Mouse (Mus musculus) heart, embryonic 13.5 days (tissue): Measurements from ENCODE around the gene Auts2. TPM values are rescaled to one million over a fixed set of nuclear protein-coding genes. Genes with fewer than 3 reads are reported as not detected.
A peak's percentile ranks its signal among the peaks of the same experiment; 100 is the strongest.

Experiments used
- ATAC-seq: fragments of 200-750 bp; cut with Nextera tagmentation; 2 replicates; pipeline ENCODE4 v1.8.0; 2017; ENCODE audit warnings: moderate TSS enrichment; ENCODE audit not compliant: insufficient number of reproducible peaks, low FRiP score, low TSS enrichment; ENCODE audit errors: extremely low read depth
- H3K27ac ChIP-seq: fragments of 300-500 bp; sonication (generic); replicated peaks from 2 replicates; pipeline ENCODE4 v1.5.1; 2015; ENCODE audit warnings: moderate library complexity, mild to moderate bottlenecking, inconsistent platforms
- H3K27me3 ChIP-seq: fragments of 300-500 bp; sonication (generic); replicated peaks from 2 replicates; pipeline ENCODE4 v1.6.1; 2015; ENCODE audit warnings: mild to moderate bottlenecking, inconsistent platforms
- H3K36me3 ChIP-seq: fragments of 300-500 bp; sonication (generic); 2 replicates; pipeline ENCODE4 v1.6.1; 2015; ENCODE audit warnings: mild to moderate bottlenecking, inconsistent platforms
- H3K4me1 ChIP-seq: fragments of 300-500 bp; sonication (generic); 2 replicates; pipeline ENCODE4 v1.6.1; 2015; ENCODE audit warnings: inconsistent platforms
- H3K4me2 ChIP-seq: fragments of 300-500 bp; sonication (generic); 2 replicates; pipeline ENCODE4 v1.6.1; 2015; ENCODE audit warnings: inconsistent platforms, mild to moderate bottlenecking, moderate library complexity
- H3K4me3 ChIP-seq: fragments of 300-500 bp; sonication (generic); 2 replicates; pipeline ENCODE4 v1.5.1; 2015; ENCODE audit warnings: moderate library complexity, mild to moderate bottlenecking, inconsistent platforms
- H3K9ac ChIP-seq: fragments of 300-500 bp; sonication (generic); 2 replicates; pipeline ENCODE4 v1.6.1; 2015; ENCODE audit warnings: inconsistent platforms, mild to moderate bottlenecking, moderate library complexity
- H3K9me3 ChIP-seq: fragments of 300-500 bp; sonication (generic); 2 replicates; pipeline ENCODE4 v1.6.1; 2016; ENCODE audit warnings: inconsistent platforms
- WGBS: fragments of 180-500 bp; shearing (Covaris S2); methylation state at CpG from one replicate; pipeline ENCODE4 v1.1.7; 2015; ENCODE audit warnings: mixed read lengths; 5-methylcytosine and 5-hydroxymethylcytosine counted together
- polyA plus RNA-seq: library from polyadenylated mRNA; unstranded; fragments of >200 nt; fragmentation: Nextera tagmentation; extraction: Ambion mirVana; gene quantifications from 2 replicates; pipeline ENCODE4 v1.2.1, GENCODE M21; 2015

Auts2 gene
- polyA plus RNA-seq, 1 experiment from 2014 or later = 13.8 TPM

GRCm38 (mm10) chr5:131824197-131824991 is 718.8 kb downstream of the Auts2 start:
- H3K27me3 ChIP-seq = no peaks in the 10 kb centered on the region

GRCm38 (mm10) chr5:131821461-131821860 is 721.7 kb downstream of the Auts2 start:
- Histone ChIP-seq H3K4me1 (peaks cover 10% of the 10 kb centered on the region), H3K4me3 (no peak overlapping the region), H3K36me3 (no peaks in the 10 kb centered on the region), H3K9ac (no peak overlapping the region), H3K4me2 (no peak overlapping the region), H3K27me3 (no peaks in the 10 kb centered on the region), H3K9me3 (no peaks in the 10 kb centered on the region), H3K27ac (no peak overlapping the region)
- 85% methylated on average over 4 of the region's 4 CpGs for WGBS
- no peak for ATAC-seq

More at GRCm38 (mm10) chr5:131824197-131824991, 718.8 kb downstream of the Auts2 start:
- Histone ChIP-seq H3K9ac (no peak overlapping the region), H3K9me3 (no peaks in the 10 kb centered on the region), H3K4me3 (no peak overlapping the region), H3K4me2 (no peak overlapping the region), H3K4me1 (peaks cover 16% of the 10 kb centered on the region), H3K36me3 (no peaks in the 10 kb centered on the region), H3K27ac (no peak overlapping the region)
- 49% methylated on average over 11 of the region's 11 CpGs for WGBS
- ATAC-seq = no peak

- Histone ChIP-seq H3K4me1 (peaks cover 24% of the 10 kb centered on the region), H3K4me3 (no peak overlapping the region), H3K4me2 (no peak overlapping the region), H3K36me3 (no peaks in the 10 kb centered on the region), H3K9ac (no peak overlapping the region), H3K27me3 (no peaks in the 10 kb centered on the region), H3K9me3 (no peaks in the 10 kb centered on the region), H3K27ac (no peak overlapping the region)
- ATAC-seq = no peak
- WGBS = 84% methylated on average over 15 of the region's 15 CpGs
Measured at GRCm38 (mm10) chr5:131819251-131819691, 723.9 kb downstream of the Auts2 start.

- no peaks in the 10 kb centered on the region for H3K9me3 ChIP-seq
- 39% methylated on average over 3 of the region's 3 CpGs for WGBS
- no peaks in the 10 kb centered on the region for H3K27me3 ChIP-seq
- H3K36me3 ChIP-seq = no peaks in the 10 kb centered on the region
- no peak overlapping the region for H3K4me2 ChIP-seq
- peak overlapping the region; percentile 64; the same call in 1 of the 2 replicates for H3K27ac ChIP-seq
- 0 out of 2 replicates have a peak overlapping the region, but pooled peaks have one; percentile 50 for H3K9ac ChIP-seq
- H3K4me1 ChIP-seq = peaks cover 46% of the 10 kb centered on the region
- no peak for ATAC-seq
- H3K4me3 ChIP-seq = no peak overlapping the region
Measured at GRCm38 (mm10) chr5:131815498-131815897, 727.6 kb downstream of the Auts2 start.

GRCm38 (mm10) chr5:131814503-131815003 is 728.6 kb downstream of the Auts2 start:
- H3K27me3 ChIP-seq = no peaks in the 10 kb centered on the region
- peaks cover 48% of the 10 kb centered on the region for H3K4me1 ChIP-seq
- no peak for ATAC-seq
- H3K4me3 ChIP-seq = no peak overlapping the region
- H3K9ac ChIP-seq = peak overlapping the region; percentile 28; the same call in 1 of the 2 replicates
- H3K9me3 ChIP-seq = no peaks in the 10 kb centered on the region
- H3K4me2 ChIP-seq = peak overlapping the region; percentile 38
- H3K36me3 ChIP-seq = no peaks in the 10 kb centered on the region
- H3K27ac ChIP-seq = peak overlapping the region; percentile 64
- WGBS = 31% methylated on average over 9 of the region's 9 CpGs

GRCm38 (mm10) chr5:131813952-131814502 is 729.1 kb downstream of the Auts2 start:
- peak overlapping the region; percentile 37 for H3K27ac ChIP-seq
- H3K4me3 ChIP-seq = no peak overlapping the region
- H3K4me2 ChIP-seq = 0 out of 2 replicates have a peak overlapping the region, but pooled peaks have one; percentile 5
- H3K27me3 ChIP-seq = no peaks in the 10 kb centered on the region
- no peak overlapping the region for H3K9ac ChIP-seq
- peak; percentile 62; the same call in 1 of the 2 replicates for ATAC-seq
- H3K9me3 ChIP-seq = no peaks in the 10 kb centered on the region
- no peaks in the 10 kb centered on the region for H3K36me3 ChIP-seq
- 27% methylated on average over 10 of the region's 10 CpGs for WGBS
- peaks cover 48% of the 10 kb centered on the region for H3K4me1 ChIP-seq

GRCm38 (mm10) chr5:131813331-131813781 is 729.8 kb downstream of the Auts2 start:
- peaks cover 48% of the 10 kb centered on the region for H3K4me1 ChIP-seq
- H3K27ac ChIP-seq = peak overlapping the region; percentile 37; the same call in 1 of the 2 replicates
- H3K36me3 ChIP-seq = no peaks in the 10 kb centered on the region
- WGBS = 44% methylated on average over 7 of the region's 7 CpGs
- H3K4me2 ChIP-seq = no peak overlapping the region
- no peak overlapping the region for H3K4me3 ChIP-seq
- H3K27me3 ChIP-seq = no peaks in the 10 kb centered on the region
- H3K9me3 ChIP-seq = no peaks in the 10 kb centered on the region
- H3K9ac ChIP-seq = no peak overlapping the region
- no peak for ATAC-seq

GRCm38 (mm10) chr5:131812483-131813063 is 730.6 kb downstream of the Auts2 start:
- Histone ChIP-seq H3K4me1 (peaks cover 48% of the 10 kb centered on the region), H3K27ac (no peak overlapping the region)

GRCm38 (mm10) chr5:131806350-131806749 is 736.8 kb downstream of the Auts2 start:
- H3K9ac ChIP-seq = no peak overlapping the region
- no peak overlapping the region for H3K4me3 ChIP-seq
- no peak overlapping the region for H3K4me2 ChIP-seq
- H3K4me1 ChIP-seq = peaks cover 39% of the 10 kb centered on the region
- WGBS = 87% methylated on average over 2 of the region's 2 CpGs
- ATAC-seq = no peak
- no peaks in the 10 kb centered on the region for H3K9me3 ChIP-seq
- H3K27me3 ChIP-seq = no peaks in the 10 kb centered on the region
- no peaks in the 10 kb centered on the region for H3K36me3 ChIP-seq
- no peak overlapping the region for H3K27ac ChIP-seq

More at GRCm38 (mm10) chr5:131812483-131813063, 730.6 kb downstream of the Auts2 start:
- ATAC-seq = no peak
- Histone ChIP-seq H3K36me3 (no peaks in the 10 kb centered on the region), H3K4me2 (no peak overlapping the region), H3K4me3 (no peak overlapping the region), H3K27me3 (no peaks in the 10 kb centered on the region), H3K9me3 (no peaks in the 10 kb centered on the region), H3K9ac (no peak overlapping the region)
- WGBS = 73% methylated on average over 10 of the region's 10 CpGs

GRCm38 (mm10) chr5:131805277-131805676 is 737.9 kb downstream of the Auts2 start:
- Histone ChIP-seq H3K4me2 (no peak overlapping the region), H3K9ac (no peak overlapping the region), H3K4me3 (no peak overlapping the region), H3K9me3 (no peaks in the 10 kb centered on the region), H3K27ac (no peak overlapping the region), H3K27me3 (0 out of 2 replicates have a peak, but pooled peaks cover 4% of the 10 kb centered on the region), H3K36me3 (no peaks in the 10 kb centered on the region), H3K4me1 (peaks cover 34% of the 10 kb centered on the region)
- WGBS = 68% methylated on average over 4 of the region's 4 CpGs
- ATAC-seq = no peak

GRCm38 (mm10) chr5:131803609-131804008 is 739.5 kb downstream of the Auts2 start:
- no peak overlapping the region for H3K9ac ChIP-seq
- H3K4me3 ChIP-seq = no peak overlapping the region
- peaks cover 34% of the 10 kb centered on the region for H3K4me1 ChIP-seq
- peak overlapping the region; percentile 6; the same call in 1 of the 2 replicates for H3K4me2 ChIP-seq
- 23% methylated on average over 10 of the region's 10 CpGs for WGBS
- H3K27ac ChIP-seq = no peak overlapping the region
- no peaks in the 10 kb centered on the region for H3K9me3 ChIP-seq
- no peaks in the 10 kb centered on the region for H3K36me3 ChIP-seq
- no peak for ATAC-seq
- H3K27me3 ChIP-seq = 0 out of 2 replicates have a peak, but pooled peaks cover 4% of the 10 kb centered on the region
